Mouse (Mus musculus): ENCODE data around the gene Tmem121. TPM values are rescaled to one million over a fixed set of nuclear protein-coding genes. Genes with fewer than 3 reads are reported as not detected.

The Tmem121 gene
- polyA plus RNA-seq, 1 experiment from 2014 or later = 5.6 TPM

DNA sequence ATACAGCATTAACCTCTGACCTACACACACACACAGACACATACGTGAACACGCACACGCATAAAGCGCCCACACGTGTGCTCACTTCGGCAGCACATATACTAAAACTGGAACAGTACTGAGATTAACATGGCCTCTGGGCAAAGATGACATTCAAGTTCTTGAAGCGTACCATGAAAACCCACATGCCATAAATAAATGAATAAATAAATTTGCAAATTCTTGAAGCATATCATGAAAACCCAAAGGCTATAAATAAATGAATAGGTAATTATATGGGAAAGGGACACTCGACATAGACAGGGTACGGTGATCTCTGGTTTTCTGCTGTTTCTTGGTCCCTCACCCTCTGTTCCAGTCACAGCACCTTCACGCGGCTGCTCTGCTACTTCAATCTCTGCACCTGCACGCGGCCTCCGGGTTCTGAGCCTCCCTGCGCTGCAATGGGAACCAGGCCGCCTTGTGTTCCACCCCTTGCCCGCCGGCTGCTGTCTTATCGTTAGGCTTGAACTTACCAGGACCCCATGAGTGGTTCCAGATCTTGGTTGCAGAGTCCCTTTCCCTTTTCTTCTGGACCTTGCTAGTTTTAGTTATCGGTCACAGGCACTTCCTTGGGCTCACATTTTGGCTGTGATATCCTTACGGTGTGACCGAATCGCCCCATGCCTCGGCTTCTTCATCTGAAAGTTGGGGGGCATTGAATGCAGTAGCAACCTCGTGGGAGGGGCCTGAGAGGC, 28.5 kb downstream of the Tmem121 start:
- no peak for ATAC-seq
- 82% methylated on average over 25 of the region's 25 CpGs for WGBS
- H3K27me3 ChIP-seq (replicated peaks; ENCODE audit: control insufficient read depth, insufficient read depth, low read length) = no peaks in the 10 kb centered on the region

DNA sequence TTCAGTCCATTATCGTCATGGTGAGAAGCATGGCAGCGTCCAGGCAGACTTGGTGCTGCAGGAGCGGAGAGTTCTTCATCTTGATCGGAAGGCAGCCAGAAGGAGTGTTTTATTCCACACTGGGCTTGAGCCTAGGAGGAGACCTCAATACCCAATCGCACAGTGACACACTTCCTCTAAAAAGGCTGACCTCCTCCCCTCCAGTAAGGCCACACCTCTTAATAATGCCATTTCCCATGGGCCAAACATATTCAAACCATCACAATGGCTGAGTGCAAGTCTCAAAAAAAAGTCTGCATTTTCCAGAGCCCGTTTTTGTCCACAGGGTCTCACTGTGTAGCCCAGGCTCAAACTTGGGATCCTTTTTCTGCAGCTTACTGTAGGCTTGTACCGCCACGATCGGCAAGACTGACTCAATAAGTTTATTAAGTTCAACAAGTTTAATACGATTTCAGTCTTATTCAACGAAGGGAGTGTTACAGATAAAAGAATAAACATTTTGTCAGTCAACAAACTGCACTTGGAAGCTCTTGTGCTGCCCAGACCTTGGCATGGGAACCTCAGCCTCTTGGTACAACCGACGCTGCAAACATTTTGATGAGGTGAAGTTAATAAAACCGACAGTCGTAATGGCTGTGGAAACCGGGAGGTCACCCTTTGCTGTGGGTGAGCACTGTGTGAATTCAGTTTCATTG, 29.4 kb downstream of the Tmem121 start:
- 80% methylated on average over 16 of the region's 16 CpGs for WGBS
- H3K27me3 ChIP-seq (replicated peaks; ENCODE audit: control insufficient read depth, insufficient read depth, low read length) = no peaks in the 10 kb centered on the region
- no peak overlapping the region for H3K27ac ChIP-seq (ENCODE audit: low read length)
- no peak overlapping the region for H3K4me3 ChIP-seq (ENCODE audit: low read length)
- H3K36me3 ChIP-seq (ENCODE audit: control insufficient read depth, insufficient read depth, low read length) = no peaks in the 10 kb centered on the region
- no peak overlapping the region for H3K9ac ChIP-seq (ENCODE audit: low read depth, low read length)
- no peaks in the 10 kb centered on the region for H3K9me3 ChIP-seq (ENCODE audit: control insufficient read depth, low read length)
- no peaks in the 10 kb centered on the region for H3K4me1 ChIP-seq (ENCODE audit: control insufficient read depth, insufficient read depth, low read length)
- ATAC-seq = no peak
- no peak overlapping the region for H3K4me2 ChIP-seq (ENCODE audit: low read depth, low read length)

More for the DNA sequence above, 28.5 kb downstream of the Tmem121 start:
- no peak overlapping the region for H3K27ac ChIP-seq (ENCODE audit: low read length)
- no peak overlapping the region for H3K4me2 ChIP-seq (ENCODE audit: low read depth, low read length)
- H3K4me3 ChIP-seq (ENCODE audit: low read length) = no peak overlapping the region
- H3K9me3 ChIP-seq (ENCODE audit: control insufficient read depth, low read length) = no peaks in the 10 kb centered on the region
- no peak overlapping the region for H3K9ac ChIP-seq (ENCODE audit: low read depth, low read length)
- no peaks in the 10 kb centered on the region for H3K4me1 ChIP-seq (ENCODE audit: control insufficient read depth, insufficient read depth, low read length)
- H3K36me3 ChIP-seq (ENCODE audit: control insufficient read depth, insufficient read depth, low read length) = no peaks in the 10 kb centered on the region

DNA sequence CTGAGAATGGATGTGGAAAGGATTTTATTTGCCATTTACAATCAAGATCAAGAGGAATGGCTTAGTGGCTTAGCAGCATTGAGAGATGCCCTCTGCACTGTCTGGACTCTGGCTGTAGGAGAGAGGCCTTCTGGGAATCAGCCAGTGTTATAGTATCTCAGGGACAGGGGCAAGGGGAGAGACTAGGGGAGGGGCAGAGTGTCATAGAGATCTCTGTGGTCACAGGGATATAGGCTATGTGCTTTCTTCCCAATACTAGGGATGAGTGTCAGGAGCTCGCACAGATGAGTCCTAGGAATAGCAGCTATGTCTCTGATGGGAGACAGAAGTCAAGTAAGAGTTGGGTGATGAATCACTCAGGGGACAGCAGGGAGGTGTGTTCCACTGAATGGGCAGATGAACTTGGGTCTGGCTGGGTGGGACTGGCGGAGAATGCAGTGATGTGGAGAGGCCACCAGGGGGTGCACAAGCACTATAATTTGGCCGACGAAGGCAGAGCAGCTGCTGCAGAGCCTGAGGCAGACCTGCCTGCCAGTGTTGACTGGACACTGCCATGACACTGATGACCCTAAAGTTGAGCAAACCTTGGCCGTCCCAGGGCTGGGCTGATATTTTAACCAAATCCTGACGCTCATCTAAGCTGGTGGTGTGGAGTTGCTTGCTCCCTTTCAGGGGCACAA, 30.1 kb downstream of the Tmem121 start:
- no peak overlapping the region for H3K9ac ChIP-seq (ENCODE audit: low read depth, low read length)
- peak; percentile 29; the same call in 1 of the 2 replicates for ATAC-seq
- no peaks in the 10 kb centered on the region for H3K27me3 ChIP-seq (replicated peaks; ENCODE audit: control insufficient read depth, insufficient read depth, low read length)
- no peak overlapping the region for H3K4me2 ChIP-seq (ENCODE audit: low read depth, low read length)
- H3K27ac ChIP-seq (ENCODE audit: low read length) = no peak overlapping the region
- H3K4me3 ChIP-seq (ENCODE audit: low read length) = no peak overlapping the region
- 13% methylated on average over 6 of the region's 6 CpGs for WGBS
- no peaks in the 10 kb centered on the region for H3K9me3 ChIP-seq (ENCODE audit: control insufficient read depth, low read length)
- H3K36me3 ChIP-seq (ENCODE audit: control insufficient read depth, insufficient read depth, low read length) = no peaks in the 10 kb centered on the region
- H3K4me1 ChIP-seq (ENCODE audit: control insufficient read depth, insufficient read depth, low read length) = no peaks in the 10 kb centered on the region

DNA sequence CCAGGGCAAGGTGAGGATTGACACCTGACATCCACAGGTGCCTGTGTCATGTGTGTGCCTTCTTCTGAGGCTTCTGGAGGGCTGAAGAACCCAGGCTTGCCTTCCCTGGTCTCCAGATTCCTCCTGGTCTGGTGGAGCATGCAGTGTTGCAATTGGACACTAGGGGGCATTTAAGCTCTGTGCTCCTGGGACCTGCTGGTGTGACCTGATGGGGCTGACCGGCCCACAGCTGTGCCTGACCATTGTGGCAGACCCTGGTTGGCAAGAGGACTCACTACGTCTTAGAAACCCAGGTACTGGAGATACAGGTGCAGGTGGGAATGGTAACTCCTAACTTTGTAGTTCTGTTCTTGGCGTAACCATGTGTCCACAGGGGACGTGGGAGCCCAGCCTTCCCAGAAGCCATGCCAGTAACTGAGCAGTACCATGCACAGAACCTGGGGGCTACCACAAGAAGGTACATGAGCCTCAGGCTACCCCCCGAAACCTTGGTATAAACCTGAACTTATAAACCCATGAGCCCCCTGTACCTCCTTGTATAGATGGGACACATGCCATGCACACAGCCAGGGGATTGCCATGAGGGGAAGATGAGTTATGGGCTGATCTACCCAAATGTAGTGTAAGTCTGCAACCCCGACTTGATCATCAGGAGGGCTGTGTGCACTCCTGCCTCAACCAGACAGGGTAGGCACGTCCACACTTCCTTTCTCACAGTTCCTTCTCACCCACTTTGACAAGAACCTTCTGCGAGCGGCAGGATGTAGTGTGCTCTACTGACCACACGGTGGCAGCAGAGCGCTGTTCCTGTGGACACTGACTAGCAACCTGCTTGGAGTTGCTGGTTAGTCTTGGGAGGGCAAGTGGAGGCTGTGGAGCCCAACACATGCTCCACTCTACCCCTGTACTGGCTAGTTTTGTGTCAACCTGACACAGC, 31.8 kb downstream of the Tmem121 start:
- H3K4me3 ChIP-seq (ENCODE audit: low read length) = no peak overlapping the region
- no peaks in the 10 kb centered on the region for H3K9me3 ChIP-seq (ENCODE audit: control insufficient read depth, low read length)
- WGBS = 24% methylated on average over 11 of the region's 11 CpGs
- no peaks in the 10 kb centered on the region for H3K27me3 ChIP-seq (replicated peaks; ENCODE audit: control insufficient read depth, insufficient read depth, low read length)
- no peaks in the 10 kb centered on the region for H3K36me3 ChIP-seq (ENCODE audit: control insufficient read depth, insufficient read depth, low read length)
- no peak overlapping the region for H3K27ac ChIP-seq (ENCODE audit: low read length)
- peak; percentile 29; the same call in 1 of the 2 replicates for ATAC-seq
- no peaks in the 10 kb centered on the region for H3K4me1 ChIP-seq (ENCODE audit: control insufficient read depth, insufficient read depth, low read length)
- no peak overlapping the region for H3K4me2 ChIP-seq (ENCODE audit: low read depth, low read length)
- H3K9ac ChIP-seq (ENCODE audit: low read depth, low read length) = no peak overlapping the region

DNA sequence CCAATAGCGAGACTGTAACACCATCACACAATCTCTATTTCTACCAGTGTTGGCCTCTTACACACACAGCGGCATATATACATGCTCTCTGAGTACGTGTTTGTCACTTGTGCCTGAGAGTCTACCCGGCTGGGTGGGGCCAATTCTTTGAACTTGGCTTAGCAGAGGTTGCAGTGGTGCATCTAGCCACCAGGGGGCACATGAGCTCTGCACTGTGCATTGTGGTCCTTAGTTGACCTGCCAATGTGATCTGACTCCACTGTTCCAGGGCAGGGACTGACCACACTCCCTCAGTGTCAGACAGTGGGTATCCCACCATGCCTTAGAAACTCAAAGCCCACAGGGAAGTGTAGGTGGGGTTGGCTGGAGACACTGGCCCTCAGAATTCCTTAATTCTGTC, 34.1 kb downstream of the Tmem121 start:
- WGBS = 47% methylated on average over 4 of the region's 4 CpGs
- 0 out of 2 replicates have a peak, but pooled peaks have one; percentile 13 for ATAC-seq
- Histone ChIP-seq H3K4me2 (ENCODE audit: low read depth, low read length) (no peak overlapping the region), H3K4me1 (ENCODE audit: control insufficient read depth, insufficient read depth, low read length) (no peaks in the 10 kb centered on the region), H3K27me3 (replicated peaks; ENCODE audit: control insufficient read depth, insufficient read depth, low read length) (no peaks in the 10 kb centered on the region), H3K4me3 (ENCODE audit: low read length) (no peak overlapping the region), H3K9ac (ENCODE audit: low read depth, low read length) (no peak overlapping the region), H3K9me3 (ENCODE audit: control insufficient read depth, low read length) (no peaks in the 10 kb centered on the region), H3K27ac (ENCODE audit: low read length) (no peak overlapping the region), H3K36me3 (ENCODE audit: control insufficient read depth, insufficient read depth, low read length) (no peaks in the 10 kb centered on the region)

DNA sequence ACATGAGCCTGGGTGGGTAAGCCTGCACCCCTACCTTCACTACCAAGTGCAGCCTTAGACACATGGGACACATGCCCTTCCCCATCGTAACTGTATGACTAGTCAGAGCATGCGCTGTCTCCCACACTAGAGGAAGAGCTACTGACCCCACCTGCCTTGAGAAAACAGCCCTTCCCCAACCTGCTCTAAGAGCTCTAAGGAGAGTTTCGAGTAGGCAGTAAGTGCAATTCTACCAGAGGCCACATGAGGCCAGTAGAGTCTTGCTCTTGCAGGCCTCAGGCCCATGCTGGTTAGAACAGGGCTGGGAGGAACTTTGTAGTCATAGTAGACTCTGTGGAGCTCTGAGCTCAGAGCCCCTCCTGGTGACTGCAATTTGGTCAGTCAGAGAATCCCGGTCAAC, 34.7 kb downstream of the Tmem121 start:
- Histone ChIP-seq H3K27ac (ENCODE audit: low read length) (no peak overlapping the region), H3K4me1 (ENCODE audit: control insufficient read depth, insufficient read depth, low read length) (no peaks in the 10 kb centered on the region), H3K4me2 (ENCODE audit: low read depth, low read length) (no peak overlapping the region), H3K36me3 (ENCODE audit: control insufficient read depth, insufficient read depth, low read length) (no peaks in the 10 kb centered on the region), H3K9me3 (ENCODE audit: control insufficient read depth, low read length) (no peaks in the 10 kb centered on the region), H3K9ac (ENCODE audit: low read depth, low read length) (no peak overlapping the region), H3K27me3 (replicated peaks; ENCODE audit: control insufficient read depth, insufficient read depth, low read length) (no peaks in the 10 kb centered on the region), H3K4me3 (ENCODE audit: low read length) (no peak overlapping the region)
- ATAC-seq = peak; percentile 32
- 37% methylated on average over 4 of the region's 4 CpGs for WGBS

DNA sequence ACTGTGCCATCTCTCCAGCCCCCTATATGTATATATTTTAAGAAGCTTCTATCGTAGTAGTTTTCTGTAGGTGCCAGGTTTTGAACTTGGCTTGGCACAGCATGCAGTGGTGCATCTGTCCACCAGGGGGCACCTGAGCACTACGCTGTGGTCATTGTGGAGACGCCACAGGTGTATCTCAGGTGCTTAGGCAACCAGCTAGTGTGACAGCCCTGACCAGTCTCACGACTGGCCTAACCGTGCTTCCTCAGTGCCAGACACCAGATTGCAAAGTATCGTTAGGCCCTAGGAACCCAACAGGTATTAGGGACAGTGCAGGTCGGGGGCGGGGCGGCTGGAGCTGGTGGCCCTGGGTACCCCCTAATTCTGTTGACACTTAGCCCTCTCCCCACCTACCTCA, 35.6 kb downstream of the Tmem121 start:
- Histone ChIP-seq H3K4me3 (ENCODE audit: low read length) (no peak overlapping the region), H3K36me3 (ENCODE audit: control insufficient read depth, insufficient read depth, low read length) (no peaks in the 10 kb centered on the region), H3K9ac (ENCODE audit: low read depth, low read length) (no peak overlapping the region), H3K27me3 (replicated peaks; ENCODE audit: control insufficient read depth, insufficient read depth, low read length) (no peaks in the 10 kb centered on the region), H3K4me2 (ENCODE audit: low read depth, low read length) (no peak overlapping the region), H3K9me3 (ENCODE audit: control insufficient read depth, low read length) (no peaks in the 10 kb centered on the region), H3K4me1 (ENCODE audit: control insufficient read depth, insufficient read depth, low read length) (no peaks in the 10 kb centered on the region), H3K27ac (ENCODE audit: low read length) (no peak overlapping the region)
- no peak for ATAC-seq
- 72% methylated on average over 9 of the region's 9 CpGs for WGBS

DNA sequence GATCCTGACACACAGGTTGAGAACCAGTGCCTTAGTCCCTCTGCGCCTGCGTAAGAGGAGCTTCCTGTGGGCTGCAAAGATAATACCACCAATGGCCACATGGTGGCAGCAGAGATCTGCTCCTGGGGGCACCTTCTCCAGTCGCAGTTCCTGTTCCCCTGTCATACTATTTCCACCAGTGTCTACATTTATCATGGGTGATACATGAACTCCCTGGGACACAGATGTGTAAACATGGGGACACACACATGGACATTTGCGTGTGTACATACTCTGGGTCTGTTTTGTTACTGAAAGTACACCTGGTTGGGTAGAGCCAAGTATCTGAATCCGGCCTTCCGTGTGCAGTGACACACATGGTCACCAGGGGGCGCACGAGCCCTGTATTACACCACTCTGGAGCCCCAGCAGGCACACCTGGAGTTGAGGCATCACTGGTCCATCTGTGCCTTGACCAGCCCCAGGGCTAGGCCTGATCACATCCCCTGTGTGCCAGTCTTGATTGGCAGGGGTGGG, 36.4 kb downstream of the Tmem121 start:
- H3K9ac ChIP-seq (ENCODE audit: low read depth, low read length) = no peak overlapping the region
- WGBS = 15% methylated on average over 8 of the region's 8 CpGs
- H3K4me1 ChIP-seq (ENCODE audit: control insufficient read depth, insufficient read depth, low read length) = no peaks in the 10 kb centered on the region
- no peaks in the 10 kb centered on the region for H3K36me3 ChIP-seq (ENCODE audit: control insufficient read depth, insufficient read depth, low read length)
- no peak overlapping the region for H3K27ac ChIP-seq (ENCODE audit: low read length)
- H3K9me3 ChIP-seq (ENCODE audit: control insufficient read depth, low read length) = no peaks in the 10 kb centered on the region
- H3K4me3 ChIP-seq (ENCODE audit: low read length) = no peak overlapping the region
- no peaks in the 10 kb centered on the region for H3K27me3 ChIP-seq (replicated peaks; ENCODE audit: control insufficient read depth, insufficient read depth, low read length)
- 0 out of 2 replicates have a peak overlapping the region, but pooled peaks have one; percentile 6 for H3K4me2 ChIP-seq (ENCODE audit: low read depth, low read length)
- ATAC-seq = peak; percentile 69

Measured in intestine, embryonic 16.5 days (tissue).